Mouse (Mus musculus) embryonic fibroblast, embryonic 13.5 days (primary cell): ENCODE results near the gene Ankib1.
"Not testable (repeated sequence)": the region's sequence is repeated elsewhere in the genome, so short reads cannot be mapped to it uniquely, and the experiment has no call there.

Experiments used
- CTCF ChIP-seq: IDR thresholded peaks from 2 replicates; pipeline ENCODE4 v1.5.1; 2011; ENCODE audit warnings: mild to moderate bottlenecking, control low read depth, low read length, moderate library complexity, borderline replicate concordance; ENCODE audit not compliant: insufficient read depth
- POLR2A ChIP-seq: IDR thresholded peaks from 2 replicates; pipeline ENCODE4 v1.6.1; 2011; ENCODE audit warnings: low read depth, mild to moderate bottlenecking, control low read depth, low read length, moderate library complexity

DNA sequence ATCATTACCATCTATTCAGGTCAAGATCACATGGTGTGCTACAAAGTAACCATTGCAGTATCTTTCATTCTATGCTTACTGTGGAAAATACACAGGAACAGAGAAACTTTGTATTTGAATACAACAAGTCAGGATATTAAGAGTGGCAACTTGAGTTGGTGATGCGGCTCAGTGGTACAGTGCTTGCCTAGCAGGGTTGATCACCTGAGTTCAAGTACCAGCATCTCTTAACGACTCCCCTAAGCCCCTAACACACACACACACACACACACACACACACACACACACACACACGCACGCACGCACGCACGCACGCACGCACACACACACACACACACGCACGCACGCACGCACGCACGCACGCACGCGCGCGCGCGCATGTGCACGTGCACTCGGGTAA is 69.9 kb downstream of the Ankib1 start:
- not testable (repeated sequence) for TF ChIP-seq CTCF, POLR2A
